Mouse (Mus musculus) neural tube, embryonic 12.5 days (tissue): ENCODE data around the gene Espnl. TPM values are rescaled to one million over a fixed set of nuclear protein-coding genes. Genes with fewer than 3 reads are reported as not detected.

Source experiments
- ATAC-seq: fragments of 200-750 bp; cut with Nextera tagmentation; 2 replicates; pipeline ENCODE4 v1.8.0; 2017; ENCODE audit warnings: low read depth, mild to moderate bottlenecking, moderate TSS enrichment, moderate library complexity; ENCODE audit not compliant: low FRiP score
- H3K27ac ChIP-seq: fragments of 300-500 bp; sonication (generic); 2 replicates; pipeline ENCODE4 v1.5.1; 2016
- H3K27me3 ChIP-seq: fragments of 300-500 bp; sonication (generic); replicated peaks from 2 replicates; pipeline ENCODE4 v1.6.1; 2016; ENCODE audit warnings: mild to moderate bottlenecking
- H3K36me3 ChIP-seq: fragments of 300-500 bp; sonication (generic); 2 replicates; pipeline ENCODE4 v1.6.1; 2016; ENCODE audit warnings: mild to moderate bottlenecking
- H3K4me1 ChIP-seq: fragments of 300-500 bp; sonication (generic); 2 replicates; pipeline ENCODE4 v1.6.1; 2016
- H3K4me2 ChIP-seq: fragments of 300-500 bp; sonication (generic); replicated peaks from 2 replicates; pipeline ENCODE4 v1.6.1; 2016; ENCODE audit warnings: mild to moderate bottlenecking
- H3K4me3 ChIP-seq: fragments of 300-500 bp; sonication (generic); 2 replicates; pipeline ENCODE4 v1.5.1; 2016
- H3K9ac ChIP-seq: fragments of 300-500 bp; sonication (generic); 2 replicates; pipeline ENCODE4 v1.6.1; 2016; ENCODE audit warnings: mild to moderate bottlenecking
- H3K9me3 ChIP-seq: fragments of 300-500 bp; sonication (generic); 2 replicates; pipeline ENCODE4 v1.6.1; 2016; ENCODE audit warnings: mild to moderate bottlenecking
- WGBS: fragments of 180-500 bp; shearing (Covaris S2); methylation state at CpG from one replicate; pipeline ENCODE4 v1.1.7; 2016; 5-methylcytosine and 5-hydroxymethylcytosine counted together
- polyA plus RNA-seq: library from polyadenylated mRNA; unstranded; fragments of >200 nt; fragmentation: Nextera tagmentation; extraction: Ambion mirVana; gene quantifications from 2 replicates; pipeline ENCODE4 v1.2.1, GENCODE M21; 2016

The Espnl gene
- polyA plus RNA-seq, 1 experiment from 2014 or later: 0.13 TPM

- no peaks in the 10 kb centered on the region for H3K4me1 ChIP-seq
- H3K27me3 ChIP-seq: no peaks in the 10 kb centered on the region
- no peak overlapping the region for H3K4me3 ChIP-seq
- H3K9ac ChIP-seq: no peak overlapping the region
- H3K27ac ChIP-seq: no peak overlapping the region
- H3K4me2 ChIP-seq: no peak overlapping the region
- ATAC-seq: no peak
- no peaks in the 10 kb centered on the region for H3K36me3 ChIP-seq
- no peaks in the 10 kb centered on the region for H3K9me3 ChIP-seq
- WGBS: 55% methylated on average over 4 of the region's 4 CpGs
These were observed 10.2 kb downstream of the Espnl start for GRCm38 (mm10) chr1:91332102-91332501.

GRCm38 (mm10) chr1:91333582-91333981 lies 11.7 kb downstream of the Espnl start:
- Histone ChIP-seq H3K27ac (no peak overlapping the region), H3K9ac (no peak overlapping the region), H3K36me3 (no peaks in the 10 kb centered on the region), H3K27me3 (no peaks in the 10 kb centered on the region), H3K4me2 (no peak overlapping the region), H3K4me3 (no peak overlapping the region), H3K9me3 (no peaks in the 10 kb centered on the region), H3K4me1 (no peaks in the 10 kb centered on the region)
- ATAC-seq: no peak

DNA sequence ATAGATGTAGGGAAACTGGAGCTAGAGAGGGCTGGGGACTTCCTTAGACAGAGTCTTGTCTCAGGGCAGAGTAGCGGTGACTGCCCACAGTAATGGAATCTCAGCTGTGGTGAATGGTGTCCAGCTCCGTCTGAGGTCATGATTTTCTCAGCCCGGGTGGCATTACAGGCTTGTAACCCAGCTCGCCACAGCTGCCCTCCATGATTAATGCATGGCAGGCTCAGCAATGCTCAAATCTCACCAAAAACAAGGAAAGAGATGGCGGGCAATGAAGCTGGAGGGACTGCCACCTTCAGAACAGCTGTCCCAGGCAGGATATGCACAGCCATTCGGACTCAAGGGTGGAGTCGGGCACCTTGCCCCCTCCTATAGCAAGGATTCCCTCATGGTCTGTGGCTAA lies 15.5 kb downstream of the Espnl start:
- ATAC-seq: no peak
- no peaks in the 10 kb centered on the region for H3K9me3 ChIP-seq

DNA sequence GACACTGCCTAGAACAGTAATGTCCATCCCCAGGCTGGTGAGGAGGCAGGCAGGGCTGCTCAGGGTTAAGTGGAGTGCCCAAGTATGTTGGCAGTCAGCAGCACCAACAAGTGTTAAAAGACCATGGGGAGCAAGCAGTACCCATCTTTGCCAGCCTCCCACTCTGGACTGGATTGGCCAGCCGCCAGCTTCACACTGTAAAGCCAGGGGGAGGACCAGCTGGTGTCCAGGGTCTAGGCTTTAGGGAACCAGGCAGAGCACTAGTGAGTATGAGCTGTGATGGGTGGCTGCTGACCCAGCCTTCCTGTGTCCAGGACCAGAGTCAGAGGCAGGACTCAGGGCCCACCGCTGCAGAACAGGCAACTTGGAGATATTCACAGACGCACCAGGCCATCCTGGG lies 22.1 kb downstream of the Espnl start:
- Histone ChIP-seq H3K36me3 (no peaks in the 10 kb centered on the region), H3K27me3 (peaks cover 43% of the 10 kb centered on the region), H3K27ac (no peak overlapping the region), H3K9ac (no peak overlapping the region), H3K4me1 (peaks cover 14% of the 10 kb centered on the region), H3K4me2 (no peak overlapping the region), H3K9me3 (no peaks in the 10 kb centered on the region), H3K4me3 (no peak overlapping the region)
- WGBS: 77% methylated on average over 3 of the region's 3 CpGs
- no peak for ATAC-seq

More for the DNA sequence above, 15.5 kb downstream of the Espnl start:
- 89% methylated on average over 7 of the region's 7 CpGs for WGBS
- no peaks in the 10 kb centered on the region for H3K36me3 ChIP-seq
- no peaks in the 10 kb centered on the region for H3K4me1 ChIP-seq
- H3K9ac ChIP-seq: no peak overlapping the region
- no peak overlapping the region for H3K4me2 ChIP-seq
- no peaks in the 10 kb centered on the region; the same call in 1 of the 2 replicates for H3K27me3 ChIP-seq
- H3K27ac ChIP-seq: no peak overlapping the region
- no peak overlapping the region for H3K4me3 ChIP-seq

DNA sequence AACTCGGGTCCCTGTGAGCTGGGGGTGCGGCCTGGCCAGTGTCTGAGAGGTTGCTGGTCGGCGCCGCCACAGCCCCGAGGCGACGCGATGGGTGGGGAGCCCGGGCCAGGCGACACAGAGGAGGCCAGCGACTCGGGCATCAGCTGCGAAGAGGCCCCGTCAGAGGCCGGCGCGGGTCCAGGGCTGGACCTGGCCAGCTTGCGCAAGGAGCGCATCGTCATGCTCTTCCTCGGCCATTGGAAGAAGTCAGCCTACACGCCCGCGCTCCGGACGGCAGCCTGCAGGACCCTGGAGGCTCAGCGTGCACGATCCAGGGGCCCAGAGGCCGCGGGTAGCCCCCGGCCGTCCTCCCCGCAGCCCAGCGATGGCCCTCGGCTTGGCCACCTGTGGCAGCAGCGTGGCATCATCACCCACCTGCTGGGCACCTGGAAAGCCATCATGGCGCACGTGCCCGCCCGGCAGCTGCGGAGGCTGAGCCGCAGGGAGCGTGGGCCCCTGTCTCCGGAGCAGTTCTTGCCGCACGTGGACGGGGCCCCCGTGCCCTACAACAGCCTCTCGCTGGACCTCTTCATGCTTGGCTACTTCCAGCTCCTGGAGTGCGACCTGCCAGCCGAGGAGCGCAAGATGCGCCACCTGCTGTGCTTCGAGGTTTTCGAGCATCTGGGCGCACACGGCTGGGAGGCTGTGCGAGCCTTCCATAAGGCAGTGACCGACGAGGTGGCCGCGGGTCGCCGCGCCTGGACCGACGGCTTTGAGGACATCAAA lies 23.2 kb downstream of the Espnl start:
- Histone ChIP-seq H3K27me3 (peaks cover 43% of the 10 kb centered on the region), H3K4me2 (peak overlapping the region; percentile 58), H3K9me3 (no peaks in the 10 kb centered on the region), H3K27ac (no peak overlapping the region), H3K36me3 (no peaks in the 10 kb centered on the region), H3K9ac (no peak overlapping the region; the same call in 1 of the 2 replicates), H3K4me1 (peaks cover 14% of the 10 kb centered on the region), H3K4me3 (peak overlapping the region; percentile 19)
- 5% methylated on average over 68 of the region's 68 CpGs for WGBS
- no peak for ATAC-seq

DNA sequence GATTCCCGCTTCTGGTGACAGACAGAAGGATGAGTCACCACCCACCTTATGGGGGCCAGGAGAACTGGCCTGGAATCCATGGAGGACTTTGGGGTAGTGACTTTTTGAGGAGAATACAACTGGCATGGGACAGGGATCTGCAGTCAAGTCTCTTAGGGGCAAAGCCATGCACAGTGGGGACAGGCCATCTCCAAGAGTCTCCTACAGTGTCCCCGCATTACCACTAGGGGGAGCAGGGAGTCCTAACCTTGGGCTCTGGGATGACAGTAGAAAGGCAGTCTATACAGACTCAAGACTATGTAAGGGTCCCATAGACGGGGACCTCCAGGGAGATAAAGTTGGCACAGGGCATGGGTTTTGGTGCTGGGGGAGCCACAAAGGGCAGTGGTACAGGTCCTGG lies 25.0 kb downstream of the Espnl start:
- Histone ChIP-seq H3K27me3 (peaks cover 43% of the 10 kb centered on the region), H3K36me3 (no peaks in the 10 kb centered on the region), H3K4me2 (no peak overlapping the region), H3K4me1 (peaks cover 14% of the 10 kb centered on the region), H3K9ac (no peak overlapping the region), H3K4me3 (no peak overlapping the region), H3K27ac (no peak overlapping the region), H3K9me3 (no peaks in the 10 kb centered on the region)
- WGBS: 36% methylated on average over 3 of the region's 3 CpGs
- peak; percentile 68; the same call in 1 of the 2 replicates for ATAC-seq

DNA sequence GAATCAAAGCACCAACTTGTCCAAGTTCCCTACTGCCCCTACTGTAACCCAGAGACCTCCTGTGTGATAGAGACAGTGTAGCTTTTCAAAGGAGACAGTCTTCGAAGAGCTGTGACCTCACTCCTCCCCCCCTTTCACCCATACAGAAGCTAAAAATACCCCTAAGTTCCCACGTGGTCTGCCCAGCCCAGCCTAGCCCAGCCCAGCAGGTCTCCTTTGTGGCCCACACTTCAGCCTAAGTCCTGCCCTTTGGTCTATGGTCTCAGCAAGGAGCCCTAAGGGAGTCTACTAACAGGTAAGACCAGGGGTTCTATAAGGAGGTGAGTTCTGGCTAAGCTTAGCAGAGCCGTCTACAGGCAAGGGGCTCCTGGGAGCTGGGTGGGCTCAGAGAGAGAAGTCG lies 29.0 kb downstream of the Espnl start, which contains the start of gene Klhl30:
Gene Klhl30 (plus strand): TSS at position 176 of the 400 bp plus-strand sequence.
- Histone ChIP-seq H3K9me3 (no peaks in the 10 kb centered on the region), H3K4me3 (no peak within 1 kb of the TSS), H3K27me3 (peaks cover 10% of the 10 kb centered on the region), H3K36me3 (no peaks in the 10 kb centered on the region), H3K27ac (no peak within 1 kb of the TSS), H3K9ac (no peak within 1 kb of the TSS), H3K4me1 (no peaks in the 10 kb centered on the region), H3K4me2 (no peak within 1 kb of the TSS)
- no peak for ATAC-seq
- WGBS: 59% methylated on average over 4 of the region's 4 CpGs

- H3K27ac ChIP-seq: no peak overlapping the region
- no peak overlapping the region for H3K9ac ChIP-seq
- WGBS: 86% methylated on average over 3 of the region's 3 CpGs
- no peak overlapping the region for H3K4me2 ChIP-seq
- H3K4me3 ChIP-seq: no peak overlapping the region
- no peaks in the 10 kb centered on the region for H3K9me3 ChIP-seq
- no peaks in the 10 kb centered on the region for H3K4me1 ChIP-seq
- ATAC-seq: no peak
- no peaks in the 10 kb centered on the region for H3K36me3 ChIP-seq
- peaks cover 6% of the 10 kb centered on the region for H3K27me3 ChIP-seq
These were observed 29.4 kb downstream of the Espnl start for GRCm38 (mm10) chr1:91351249-91351648.

DNA sequence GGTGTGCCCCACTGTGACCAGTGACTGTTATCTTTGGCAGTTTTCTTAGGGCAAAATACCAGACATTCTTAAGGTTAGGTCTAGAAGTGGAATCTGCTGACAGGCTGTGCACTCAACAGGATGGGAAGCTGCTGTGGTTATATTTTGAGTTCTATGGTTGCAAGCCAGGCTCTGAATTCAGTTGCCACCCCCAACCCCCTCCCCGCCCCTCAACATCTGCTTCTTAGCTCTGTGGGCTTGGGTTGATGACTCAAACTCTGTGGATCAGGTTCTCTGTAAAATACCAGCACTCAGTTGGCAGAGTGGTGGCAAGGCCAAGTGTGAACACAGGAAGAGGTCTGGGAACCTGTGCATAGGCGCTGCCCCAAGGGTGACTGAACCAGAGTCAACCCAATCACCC lies 30.4 kb downstream of the Espnl start:
- Histone ChIP-seq H3K27me3 (no peaks in the 10 kb centered on the region), H3K4me3 (no peak overlapping the region), H3K4me1 (no peaks in the 10 kb centered on the region), H3K9ac (no peak overlapping the region), H3K9me3 (no peaks in the 10 kb centered on the region), H3K36me3 (no peaks in the 10 kb centered on the region), H3K4me2 (no peak overlapping the region), H3K27ac (no peak overlapping the region)
- 93% methylated on average over 2 of the region's 2 CpGs for WGBS
- ATAC-seq: no peak

GRCm38 (mm10) chr1:91356105-91356504 lies 34.2 kb downstream of the Espnl start:
- Histone ChIP-seq H3K4me3 (no peak overlapping the region), H3K4me2 (no peak overlapping the region), H3K27ac (no peak overlapping the region), H3K9me3 (no peaks in the 10 kb centered on the region), H3K4me1 (no peaks in the 10 kb centered on the region), H3K36me3 (no peaks in the 10 kb centered on the region), H3K9ac (no peak overlapping the region), H3K27me3 (no peaks in the 10 kb centered on the region)
- no peak for ATAC-seq
- WGBS: 86% methylated on average over 11 of the region's 11 CpGs

- Histone ChIP-seq H3K27ac (no peak overlapping the region), H3K9ac (no peak overlapping the region), H3K9me3 (0 out of 2 replicates have a peak, but pooled peaks cover 3% of the 10 kb centered on the region), H3K4me3 (no peak overlapping the region), H3K36me3 (no peaks in the 10 kb centered on the region), H3K4me1 (peaks cover 7% of the 10 kb centered on the region; the same call in 1 of the 2 replicates), H3K27me3 (peaks cover 14% of the 10 kb centered on the region; the same call in 1 of the 2 replicates), H3K4me2 (no peak overlapping the region)
- WGBS: 83% methylated on average over 5 of the region's 5 CpGs
- no peak for ATAC-seq
These were observed 40.2 kb downstream of the Espnl start for GRCm38 (mm10) chr1:91362113-91362512.

DNA sequence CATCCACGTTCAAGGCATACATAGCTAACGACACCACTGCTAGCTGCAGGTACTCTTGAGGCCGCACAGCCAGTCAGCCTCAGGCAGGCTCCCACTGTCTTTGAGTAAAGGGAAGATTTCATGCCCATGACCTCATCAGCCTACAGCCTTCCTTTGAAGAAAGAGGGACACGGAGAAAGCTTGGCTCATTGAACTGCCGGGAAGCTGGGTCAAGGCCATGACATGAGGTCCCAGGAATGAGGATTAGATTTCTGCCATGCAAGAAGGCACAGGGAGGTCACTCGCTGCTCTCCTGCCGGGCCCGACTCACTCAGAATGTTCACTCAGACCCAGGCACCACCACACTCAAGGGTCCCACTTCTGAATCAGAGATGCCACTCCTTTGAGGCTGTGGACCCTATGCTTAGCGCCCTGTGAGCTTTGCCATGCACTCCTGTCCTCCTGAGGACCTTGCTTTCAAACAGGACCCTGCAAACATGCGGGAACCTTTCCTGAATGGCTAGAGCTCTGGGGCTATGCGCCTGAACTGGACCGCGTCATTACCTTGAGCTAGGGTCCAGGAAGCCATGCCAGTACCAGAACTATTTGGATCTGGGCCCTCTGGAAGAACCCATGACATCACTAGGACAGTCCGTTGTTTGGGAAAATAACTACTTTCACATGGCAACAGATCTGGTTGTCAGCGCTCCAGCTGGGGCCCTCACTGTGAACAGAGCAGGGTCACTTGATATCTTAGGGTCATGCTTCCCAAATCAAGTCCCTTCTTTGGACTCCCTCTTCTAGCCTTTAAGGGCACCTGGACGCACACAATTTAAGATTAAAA lies 43.2 kb downstream of the Espnl start:
- no peak overlapping the region for H3K9ac ChIP-seq
- H3K27ac ChIP-seq: no peak overlapping the region
- H3K4me3 ChIP-seq: no peak overlapping the region
- H3K9me3 ChIP-seq: 0 out of 2 replicates have a peak, but pooled peaks cover 3% of the 10 kb centered on the region
- no peak overlapping the region for H3K4me2 ChIP-seq
- H3K4me1 ChIP-seq: peaks cover 7% of the 10 kb centered on the region; the same call in 1 of the 2 replicates
- H3K27me3 ChIP-seq: peaks cover 19% of the 10 kb centered on the region; the same call in 1 of the 2 replicates
- peaks cover 3% of the 10 kb centered on the region; the same call in 1 of the 2 replicates for H3K36me3 ChIP-seq
- no peak for ATAC-seq
- WGBS: 93% methylated on average over 16 of the region's 16 CpGs
